Mouse (Mus musculus): ENCODE results near the gene Dnajc22. TPM values are rescaled to one million over a fixed set of nuclear protein-coding genes. Genes with fewer than 3 reads are reported as not detected.

The Dnajc22 gene
- polyA plus RNA-seq, 1 experiment from 2014 or later = 0.56 TPM

GRCm38 (mm10) chr15:99082322-99082721 lies 10.6 kb upstream of the Dnajc22 start:
- WGBS = 94% methylated on average over 12 of the region's 12 CpGs
- Histone ChIP-seq H3K27ac (replicated peaks; ENCODE audit: low read depth, low read length) (no peak overlapping the region), H3K4me2 (ENCODE audit: low read depth, low read length) (no peak overlapping the region), H3K9me3 (replicated peaks; ENCODE audit: control insufficient read depth, low read length) (no peaks in the 10 kb centered on the region), H3K36me3 (replicated peaks; ENCODE audit: control insufficient read depth, insufficient read depth, low read depth, low read length) (peaks cover 12% of the 10 kb centered on the region), H3K27me3 (ENCODE audit: control insufficient read depth, insufficient read depth, low read length) (peaks cover 22% of the 10 kb centered on the region), H3K4me1 (ENCODE audit: control insufficient read depth, insufficient read depth, low read length) (no peaks in the 10 kb centered on the region; the same call in 1 of the 2 replicates), H3K9ac (replicated peaks; ENCODE audit: low read length) (no peak overlapping the region), H3K4me3 (ENCODE audit: low read depth, low read length) (no peak overlapping the region)
- DNase-seq (ENCODE audit: low spot score) (no peak), ATAC-seq (replicated peaks; ENCODE audit: insufficient number of reproducible peaks, low FRiP score, low TSS enrichment, low read depth) (0 out of 2 replicates have a peak, but pooled peaks have one; percentile 19)

GRCm38 (mm10) chr15:99082840-99083239 lies 10.1 kb upstream of the Dnajc22 start:
- H3K27ac ChIP-seq (replicated peaks; ENCODE audit: low read depth, low read length) = no peak overlapping the region
- peaks cover 27% of the 10 kb centered on the region for H3K27me3 ChIP-seq (ENCODE audit: control insufficient read depth, insufficient read depth, low read length)
- no peak overlapping the region for H3K9ac ChIP-seq (replicated peaks; ENCODE audit: low read length)
- H3K4me2 ChIP-seq (ENCODE audit: low read depth, low read length) = no peak overlapping the region
- 88% methylated on average over 16 of the region's 16 CpGs for WGBS
- DNase-seq (ENCODE audit: low spot score) (no peak), ATAC-seq (replicated peaks; ENCODE audit: insufficient number of reproducible peaks, low FRiP score, low TSS enrichment, low read depth) (no peak)
- peaks cover 12% of the 10 kb centered on the region for H3K36me3 ChIP-seq (replicated peaks; ENCODE audit: control insufficient read depth, insufficient read depth, low read depth, low read length)
- H3K4me1 ChIP-seq (ENCODE audit: control insufficient read depth, insufficient read depth, low read length) = no peaks in the 10 kb centered on the region
- no peak overlapping the region for H3K4me3 ChIP-seq (ENCODE audit: low read depth, low read length)
- no peaks in the 10 kb centered on the region for H3K9me3 ChIP-seq (replicated peaks; ENCODE audit: control insufficient read depth, low read length)

GRCm38 (mm10) chr15:99083258-99083657 lies 9.7 kb upstream of the Dnajc22 start:
- H3K4me1 ChIP-seq (ENCODE audit: control insufficient read depth, insufficient read depth, low read length) = no peaks in the 10 kb centered on the region
- H3K27ac ChIP-seq (replicated peaks; ENCODE audit: low read depth, low read length) = no peak overlapping the region
- no peak overlapping the region for H3K9ac ChIP-seq (replicated peaks; ENCODE audit: low read length)
- no peak for ATAC-seq (replicated peaks; ENCODE audit: insufficient number of reproducible peaks, low FRiP score, low TSS enrichment, low read depth)
- H3K4me3 ChIP-seq (ENCODE audit: low read depth, low read length) = no peak overlapping the region
- WGBS = 74% methylated on average over 9 of the region's 9 CpGs
- DNase-seq (ENCODE audit: low spot score) = peak; percentile 65
- peaks cover 31% of the 10 kb centered on the region for H3K27me3 ChIP-seq (ENCODE audit: control insufficient read depth, insufficient read depth, low read length)
- H3K4me2 ChIP-seq (ENCODE audit: low read depth, low read length) = no peak overlapping the region
- H3K9me3 ChIP-seq (replicated peaks; ENCODE audit: control insufficient read depth, low read length) = no peaks in the 10 kb centered on the region
- peaks cover 10% of the 10 kb centered on the region for H3K36me3 ChIP-seq (replicated peaks; ENCODE audit: control insufficient read depth, insufficient read depth, low read depth, low read length)

GRCm38 (mm10) chr15:99083867-99084557 lies 9.0 kb upstream of the Dnajc22 start:
- Histone ChIP-seq H3K4me1 (ENCODE audit: control insufficient read depth, insufficient read depth, low read length) (no peaks in the 10 kb centered on the region), H3K9me3 (replicated peaks; ENCODE audit: control insufficient read depth, low read length) (no peaks in the 10 kb centered on the region), H3K36me3 (replicated peaks; ENCODE audit: control insufficient read depth, insufficient read depth, low read depth, low read length) (peaks cover 7% of the 10 kb centered on the region; the same call in 1 of the 2 replicates), H3K9ac (replicated peaks; ENCODE audit: low read length) (no peak overlapping the region), H3K4me3 (ENCODE audit: low read depth, low read length) (no peak overlapping the region), H3K27ac (replicated peaks; ENCODE audit: low read depth, low read length) (no peak overlapping the region), H3K4me2 (ENCODE audit: low read depth, low read length) (no peak overlapping the region), H3K27me3 (ENCODE audit: control insufficient read depth, insufficient read depth, low read length) (peaks cover 36% of the 10 kb centered on the region)
- ATAC-seq (replicated peaks; ENCODE audit: insufficient number of reproducible peaks, low FRiP score, low TSS enrichment, low read depth) (no peak), DNase-seq (ENCODE audit: low spot score) (peak; percentile 45)
- 6% methylated on average over 11 of the region's 11 CpGs for WGBS

GRCm38 (mm10) chr15:99084618-99085017 lies 8.4 kb upstream of the Dnajc22 start:
- H3K27ac ChIP-seq (replicated peaks; ENCODE audit: low read depth, low read length) = no peak overlapping the region
- ATAC-seq (replicated peaks; ENCODE audit: insufficient number of reproducible peaks, low FRiP score, low TSS enrichment, low read depth) (no peak), DNase-seq (ENCODE audit: low spot score) (no peak)
- peaks cover 7% of the 10 kb centered on the region; the same call in 1 of the 2 replicates for H3K36me3 ChIP-seq (replicated peaks; ENCODE audit: control insufficient read depth, insufficient read depth, low read depth, low read length)
- H3K4me1 ChIP-seq (ENCODE audit: control insufficient read depth, insufficient read depth, low read length) = no peaks in the 10 kb centered on the region
- H3K9me3 ChIP-seq (replicated peaks; ENCODE audit: control insufficient read depth, low read length) = no peaks in the 10 kb centered on the region
- no peak overlapping the region for H3K9ac ChIP-seq (replicated peaks; ENCODE audit: low read length)
- 8% methylated on average over 19 of the region's 19 CpGs for WGBS
- no peak overlapping the region for H3K4me3 ChIP-seq (ENCODE audit: low read depth, low read length)
- no peak overlapping the region for H3K4me2 ChIP-seq (ENCODE audit: low read depth, low read length)
- H3K27me3 ChIP-seq (ENCODE audit: control insufficient read depth, insufficient read depth, low read length) = peaks cover 42% of the 10 kb centered on the region

GRCm38 (mm10) chr15:99085997-99086396 lies 7.0 kb upstream of the Dnajc22 start:
- Histone ChIP-seq H3K4me2 (ENCODE audit: low read depth, low read length) (no peak overlapping the region), H3K36me3 (replicated peaks; ENCODE audit: control insufficient read depth, insufficient read depth, low read depth, low read length) (0 out of 2 replicates have a peak, but pooled peaks cover 5% of the 10 kb centered on the region), H3K4me3 (ENCODE audit: low read depth, low read length) (no peak overlapping the region), H3K27ac (replicated peaks; ENCODE audit: low read depth, low read length) (no peak overlapping the region), H3K9ac (replicated peaks; ENCODE audit: low read length) (no peak overlapping the region), H3K9me3 (replicated peaks; ENCODE audit: control insufficient read depth, low read length) (no peaks in the 10 kb centered on the region), H3K4me1 (ENCODE audit: control insufficient read depth, insufficient read depth, low read length) (no peaks in the 10 kb centered on the region), H3K27me3 (ENCODE audit: control insufficient read depth, insufficient read depth, low read length) (peaks cover 48% of the 10 kb centered on the region)
- DNase-seq (ENCODE audit: low spot score) (no peak), ATAC-seq (replicated peaks; ENCODE audit: insufficient number of reproducible peaks, low FRiP score, low TSS enrichment, low read depth) (no peak)
- WGBS = 77% methylated on average over 4 of the region's 4 CpGs

- no peaks in the 10 kb centered on the region for H3K4me1 ChIP-seq (ENCODE audit: control insufficient read depth, insufficient read depth, low read length)
- no peaks in the 10 kb centered on the region for H3K9me3 ChIP-seq (replicated peaks; ENCODE audit: control insufficient read depth, low read length)
- peak within 1 kb of the TSS; percentile 23; the same call in 1 of the 2 replicates for H3K4me3 ChIP-seq (ENCODE audit: low read depth, low read length)
- 8% methylated on average over 60 of the region's 60 CpGs for WGBS
- ATAC-seq (replicated peaks; ENCODE audit: insufficient number of reproducible peaks, low FRiP score, low TSS enrichment, low read depth) = no peak
- no peak within 1 kb of the TSS for H3K9ac ChIP-seq (replicated peaks; ENCODE audit: low read length)
- peak within 1 kb of the TSS; percentile 28 for H3K4me2 ChIP-seq (ENCODE audit: low read depth, low read length)
- peaks cover 57% of the 10 kb centered on the region for H3K27me3 ChIP-seq (ENCODE audit: control insufficient read depth, insufficient read depth, low read length)
- 0 out of 2 replicates have a peak, but pooled peaks cover 2% of the 10 kb centered on the region for H3K36me3 ChIP-seq (replicated peaks; ENCODE audit: control insufficient read depth, insufficient read depth, low read depth, low read length)
- peak; percentile 48 for DNase-seq (ENCODE audit: low spot score)
- H3K27ac ChIP-seq (replicated peaks; ENCODE audit: low read depth, low read length) = no peak within 1 kb of the TSS
Observed at GRCm38 (mm10) chr15:99087253-99088075, 5.5 kb upstream of the Dnajc22 start, which contains the start of gene C1ql4. TSS of gene C1ql4 (minus strand) at chr15:99087817.

Measured in embryonic facial prominence, embryonic 11.5 days (tissue).